Mouse (Mus musculus): ENCODE measurements at regions not wholly inside any gene's neighbourhood (a gene's known extent, or its start where the extent isn't known, plus 50 kb on each side); places are given as distances from the start of the nearest gene placed in this dataset.

GRCm38 (mm10) chr1:186171691-186172090 is 54.6 kb upstream of the Lyplal1 start:
- TF ChIP-seq CTCF (conservative IDR thresholded peaks at IDR 0.05; ENCODE audit: insufficient read depth, insufficient read length, low read depth, low read length), result no peak
- TF ChIP-seq POLR2A (IDR thresholded peaks at IDR 0.05; ENCODE audit: low read depth, low read length), result no peak

Measured in kidney, adult 2 months (tissue).